Mouse (Mus musculus): ENCODE measurements around the gene Tceal9.

DNA sequence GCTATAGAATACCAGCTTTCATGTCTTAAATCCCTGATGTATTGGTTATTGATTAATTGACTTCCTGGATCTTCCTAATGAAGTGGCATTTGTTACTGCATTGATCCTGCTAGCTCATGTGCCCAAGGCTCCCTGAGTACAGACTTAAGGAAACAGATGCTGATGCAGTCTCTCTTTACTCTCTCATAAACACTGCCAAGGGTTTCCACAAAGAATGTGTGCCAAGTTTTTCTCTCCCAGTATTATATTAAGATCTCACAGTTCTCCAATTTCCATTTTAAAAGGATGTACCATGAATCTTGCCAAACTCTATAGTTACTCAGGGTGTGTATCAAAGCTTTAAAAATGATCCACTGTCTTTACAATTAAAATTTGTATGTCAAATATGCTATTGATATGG is 33.5 kb downstream of the Tceal9 start:
- TF ChIP-seq POLR2A (IDR thresholded peaks at IDR 0.05; ENCODE audit: extremely low read depth, insufficient read depth, low read length) (no peak), CTCF (IDR thresholded peaks at IDR 0.05; ENCODE audit: extremely low read depth, insufficient read depth, low read length) (no peak)
